Mouse (Mus musculus) embryonic facial prominence, embryonic 10.5 days (tissue): ENCODE measurements around the gene Dhfr. TPM values are rescaled to one million over a fixed set of nuclear protein-coding genes. Genes with fewer than 3 reads are reported as not detected.
A peak's percentile ranks its signal among the peaks of the same experiment; 100 is the strongest.

Source experiments
- DNase-seq: peaks from one replicate; pipeline ENCODE4 v3.0.0-alpha.2; 2017; ENCODE audit warnings: low spot score
- H3K27ac ChIP-seq: fragments of 300-500 bp; sonication (generic); replicated peaks from 2 replicates; pipeline ENCODE4 v1.5.1; 2016; ENCODE audit warnings: mild to moderate bottlenecking
- H3K27me3 ChIP-seq: fragments of 300-500 bp; sonication (generic); replicated peaks from 2 replicates; pipeline ENCODE4 v1.6.1; 2016; ENCODE audit warnings: low read depth, mild to moderate bottlenecking; ENCODE audit not compliant: poor library complexity, severe bottlenecking
- H3K36me3 ChIP-seq: fragments of 300-500 bp; sonication (generic); replicated peaks from 2 replicates; pipeline ENCODE4 v1.6.1; 2016; ENCODE audit warnings: mild to moderate bottlenecking, moderate library complexity
- H3K4me1 ChIP-seq: fragments of 300-500 bp; sonication (generic); 2 replicates; pipeline ENCODE4 v1.6.1; 2016
- H3K4me3 ChIP-seq: fragments of 300-500 bp; sonication (generic); 2 replicates; pipeline ENCODE4 v1.5.1; 2016; ENCODE audit warnings: mild to moderate bottlenecking, moderate library complexity
- H3K9me3 ChIP-seq: fragments of 300-500 bp; sonication (generic); 2 replicates; pipeline ENCODE4 v1.6.1; 2016; ENCODE audit warnings: mild to moderate bottlenecking
- WGBS: fragments of 180-500 bp; shearing (Covaris S2); methylation state at CpG from one replicate; pipeline ENCODE4 v1.1.7; 2016; 5-methylcytosine and 5-hydroxymethylcytosine counted together
- polyA plus RNA-seq: library from polyadenylated mRNA; unstranded; fragments of >200 nt; fragmentation: Nextera tagmentation; extraction: Ambion mirVana; gene quantifications from 2 replicates; pipeline ENCODE4 v1.2.1, GENCODE M21; 2016

Dhfr gene
- polyA plus RNA-seq, 1 experiment from 2014 or later: 27.5 TPM

DNA sequence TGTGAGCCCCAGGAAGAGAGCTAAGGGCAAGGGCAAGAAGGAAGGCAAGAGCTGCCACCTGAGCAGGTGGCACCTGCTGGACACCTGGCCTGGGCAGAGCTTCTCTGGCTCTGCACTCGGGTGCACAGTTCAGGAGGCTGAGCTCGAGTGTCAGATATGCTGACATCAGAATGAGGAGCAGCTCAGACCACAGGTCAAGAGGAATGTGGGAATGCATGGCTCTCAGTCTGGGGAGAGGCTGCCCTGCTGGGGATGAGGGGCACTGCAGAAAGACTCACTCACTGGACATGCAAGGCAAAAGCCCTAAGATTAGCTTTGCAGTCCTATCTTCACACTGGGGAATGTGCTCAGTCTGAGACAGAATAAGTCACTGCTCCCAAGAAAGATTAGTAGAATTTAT, 47.5 kb downstream of the Dhfr start:
- no peak for DNase-seq
- 56% methylated on average over 2 of the region's 2 CpGs for WGBS
- Histone ChIP-seq H3K27me3 (no peaks in the 10 kb centered on the region), H3K4me3 (no peak overlapping the region), H3K36me3 (no peaks in the 10 kb centered on the region), H3K27ac (no peak overlapping the region), H3K9me3 (no peaks in the 10 kb centered on the region), H3K4me1 (no peaks in the 10 kb centered on the region)

DNA sequence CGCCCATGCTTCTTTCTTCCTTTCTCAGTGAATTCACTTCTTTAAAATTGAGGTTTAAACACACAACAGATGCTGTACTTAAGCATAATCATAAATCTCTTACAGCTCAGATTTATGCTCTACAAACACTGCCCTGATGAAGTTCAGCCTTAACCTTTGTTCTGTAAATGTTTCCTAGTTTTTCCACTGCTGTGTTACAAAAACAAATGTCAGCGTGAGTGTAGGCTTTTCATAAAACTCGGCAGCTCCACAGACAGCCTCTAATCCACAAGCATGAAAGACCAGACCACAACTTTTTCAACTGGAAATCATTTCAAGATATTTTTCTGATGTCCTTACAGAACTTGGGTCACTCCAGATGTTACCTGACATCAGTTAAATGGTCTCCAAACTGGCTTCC, 49.0 kb downstream of the Dhfr start:
- Histone ChIP-seq H3K4me1 (no peaks in the 10 kb centered on the region), H3K4me3 (no peak overlapping the region), H3K36me3 (no peaks in the 10 kb centered on the region), H3K27ac (no peak overlapping the region), H3K9me3 (no peaks in the 10 kb centered on the region), H3K27me3 (no peaks in the 10 kb centered on the region)
- 84% methylated on average over 3 of the region's 3 CpGs for WGBS
- no peak for DNase-seq

DNA sequence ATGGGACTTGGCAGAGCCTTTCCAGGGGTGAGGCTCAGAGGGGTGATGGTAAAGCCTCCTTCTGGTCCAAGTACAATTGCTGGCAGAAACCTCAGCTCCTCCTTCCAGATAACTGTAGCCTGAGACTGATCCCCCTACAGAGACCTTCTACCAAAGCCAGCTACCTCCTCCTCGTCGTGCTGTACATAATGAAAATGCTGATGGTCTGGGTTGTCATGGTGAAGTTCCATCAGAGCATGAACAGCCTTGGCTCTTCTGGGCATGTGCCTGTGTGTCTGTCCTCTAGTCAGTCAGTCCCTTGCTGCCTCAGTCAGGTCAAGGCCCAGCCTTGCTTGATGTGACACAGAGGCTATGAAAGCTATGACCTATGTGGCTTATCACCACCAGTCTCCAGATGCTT, 56.0 kb downstream of the Dhfr start:
- Histone ChIP-seq H3K36me3 (no peaks in the 10 kb centered on the region), H3K4me3 (no peak overlapping the region), H3K27me3 (no peaks in the 10 kb centered on the region), H3K27ac (no peak overlapping the region), H3K4me1 (no peaks in the 10 kb centered on the region), H3K9me3 (no peaks in the 10 kb centered on the region)
- no peak for DNase-seq
- 75% methylated on average over 2 of the region's 2 CpGs for WGBS

DNA sequence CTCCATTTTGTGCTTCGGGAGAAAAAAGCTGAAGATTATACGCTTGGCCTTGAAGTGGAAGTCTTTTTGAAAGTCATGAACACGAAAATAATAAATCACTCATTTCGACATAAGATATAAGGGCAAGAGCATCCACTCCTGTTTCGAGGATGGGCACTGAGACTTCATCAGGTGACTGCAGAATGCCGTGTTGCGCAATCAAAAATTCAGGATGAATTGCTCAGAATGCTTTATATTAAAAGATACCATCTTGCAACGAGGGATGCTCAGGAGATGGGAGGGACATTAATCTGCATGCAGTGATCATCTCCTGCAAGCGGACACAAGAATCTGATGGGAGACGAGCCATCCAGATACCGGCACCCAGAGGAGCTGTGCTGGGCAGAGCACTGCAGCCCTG, 65.1 kb downstream of the Dhfr start:
- DNase-seq: no peak
- H3K4me1 ChIP-seq: no peaks in the 10 kb centered on the region
- H3K27me3 ChIP-seq: peaks cover 26% of the 10 kb centered on the region
- no peaks in the 10 kb centered on the region for H3K9me3 ChIP-seq
- H3K36me3 ChIP-seq: no peaks in the 10 kb centered on the region
- no peak overlapping the region for H3K27ac ChIP-seq
- H3K4me3 ChIP-seq: no peak overlapping the region
- 93% methylated on average over 11 of the region's 11 CpGs for WGBS

DNA sequence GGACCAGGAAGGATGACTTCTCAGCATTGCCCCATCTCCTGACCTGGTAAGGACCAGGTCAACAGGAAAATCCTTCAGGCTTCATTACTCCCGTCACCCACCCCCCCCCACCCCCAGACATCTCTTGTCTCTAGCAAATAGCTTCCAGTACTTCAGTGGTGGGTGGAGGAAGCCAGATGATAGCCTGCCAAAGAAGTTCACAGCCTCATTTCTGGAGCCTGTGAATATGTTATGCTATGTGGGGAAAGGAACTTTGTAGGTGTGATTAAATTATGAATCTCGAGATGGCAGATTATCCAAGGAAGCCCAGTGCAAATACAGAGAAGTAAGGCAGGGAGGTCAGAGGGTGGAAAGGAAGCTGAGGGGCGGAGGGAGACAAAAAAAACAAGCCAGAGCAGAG, 69.2 kb downstream of the Dhfr start:
- DNase-seq: no peak
- Histone ChIP-seq H3K4me1 (peaks cover 17% of the 10 kb centered on the region), H3K36me3 (no peaks in the 10 kb centered on the region), H3K9me3 (no peaks in the 10 kb centered on the region), H3K27me3 (peaks cover 67% of the 10 kb centered on the region), H3K4me3 (no peak overlapping the region), H3K27ac (no peak overlapping the region)
- WGBS: 48% methylated on average over 3 of the region's 3 CpGs

DNA sequence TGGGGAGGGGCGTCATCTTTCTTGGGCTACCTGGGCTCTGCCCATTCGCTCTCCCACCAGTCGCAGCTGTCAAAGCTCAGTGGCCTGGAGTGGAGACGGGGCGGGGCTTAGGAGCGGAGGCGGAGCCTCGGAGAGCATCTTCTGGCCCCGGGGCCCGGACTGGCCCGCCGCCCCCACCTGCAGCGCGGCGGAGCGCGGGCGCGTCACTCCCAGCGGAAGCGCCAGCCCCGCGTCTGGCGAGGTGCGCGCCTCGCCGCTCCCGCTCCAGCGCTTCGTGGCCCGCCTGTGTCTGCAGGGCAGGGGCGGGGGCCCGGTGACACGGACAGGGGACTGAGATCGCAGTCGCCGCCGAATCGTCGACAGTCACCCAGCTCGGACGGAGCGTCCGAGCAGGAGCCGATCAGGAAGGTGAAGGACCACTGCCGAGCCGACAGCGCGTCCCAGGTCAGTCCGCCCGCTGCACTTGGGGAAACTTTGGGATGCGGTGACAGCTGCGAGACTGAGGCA, 71.3 kb downstream of the Dhfr start, which contains the start of gene Ankrd34b:
TSS of gene Ankrd34b (plus strand) at position 139 of the 507 bp plus-strand sequence.
- peak; percentile 74 for DNase-seq
- Histone ChIP-seq H3K9me3 (no peaks in the 10 kb centered on the region), H3K27me3 (peaks cover 76% of the 10 kb centered on the region), H3K36me3 (no peaks in the 10 kb centered on the region), H3K4me3 (peak within 1 kb of the TSS; percentile 75), H3K4me1 (peaks cover 17% of the 10 kb centered on the region), H3K27ac (no peak within 1 kb of the TSS; the same call in 1 of the 2 replicates)
- under 1% methylated on average over 54 of the region's 54 CpGs for WGBS

DNA sequence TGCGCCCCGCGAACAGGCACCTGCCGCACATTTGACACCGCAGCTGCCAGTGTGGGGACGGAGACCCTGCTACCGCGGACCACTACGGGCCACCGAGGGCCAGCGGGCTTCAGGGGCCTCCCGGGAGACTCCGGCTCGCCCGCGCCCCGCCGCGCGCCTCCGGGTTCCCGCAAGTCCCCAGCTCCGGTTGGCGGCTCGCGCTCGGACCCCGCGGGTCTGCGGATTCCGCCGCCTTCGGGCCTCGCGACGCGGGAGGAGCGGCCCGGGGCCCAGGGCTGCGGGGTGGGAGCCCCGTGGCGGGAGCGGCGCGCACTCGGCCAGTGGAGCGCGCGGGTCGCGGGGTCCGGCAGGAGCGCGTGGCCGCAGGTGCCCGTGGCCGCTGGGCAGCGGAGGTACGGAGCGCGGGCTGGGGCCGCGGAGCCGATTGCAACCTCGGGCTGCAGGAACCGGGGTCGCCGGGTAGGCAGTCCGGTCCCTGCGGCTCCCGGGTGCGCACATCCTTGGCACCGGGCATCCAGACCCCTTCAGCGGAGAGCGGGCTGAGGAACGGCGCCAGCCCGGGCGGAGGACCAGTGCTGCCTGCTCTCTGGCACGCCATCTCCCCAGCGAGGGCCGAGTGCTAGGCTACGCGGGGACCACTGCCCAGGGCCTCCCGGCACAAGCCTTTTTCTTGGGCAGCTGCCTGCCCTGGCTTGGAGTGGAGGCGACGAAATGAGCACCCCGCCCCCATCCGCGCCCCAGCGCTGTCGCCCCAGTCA, 71.9 kb downstream of the Dhfr start:
- DNase-seq: peak; percentile 57
- H3K27ac ChIP-seq: no peak overlapping the region
- WGBS: under 1% methylated on average over 92 of the region's 92 CpGs
- no peaks in the 10 kb centered on the region for H3K36me3 ChIP-seq
- peaks cover 76% of the 10 kb centered on the region for H3K27me3 ChIP-seq
- peaks cover 17% of the 10 kb centered on the region for H3K4me1 ChIP-seq
- H3K9me3 ChIP-seq: no peaks in the 10 kb centered on the region
- peak overlapping the region; percentile 75 for H3K4me3 ChIP-seq

DNA sequence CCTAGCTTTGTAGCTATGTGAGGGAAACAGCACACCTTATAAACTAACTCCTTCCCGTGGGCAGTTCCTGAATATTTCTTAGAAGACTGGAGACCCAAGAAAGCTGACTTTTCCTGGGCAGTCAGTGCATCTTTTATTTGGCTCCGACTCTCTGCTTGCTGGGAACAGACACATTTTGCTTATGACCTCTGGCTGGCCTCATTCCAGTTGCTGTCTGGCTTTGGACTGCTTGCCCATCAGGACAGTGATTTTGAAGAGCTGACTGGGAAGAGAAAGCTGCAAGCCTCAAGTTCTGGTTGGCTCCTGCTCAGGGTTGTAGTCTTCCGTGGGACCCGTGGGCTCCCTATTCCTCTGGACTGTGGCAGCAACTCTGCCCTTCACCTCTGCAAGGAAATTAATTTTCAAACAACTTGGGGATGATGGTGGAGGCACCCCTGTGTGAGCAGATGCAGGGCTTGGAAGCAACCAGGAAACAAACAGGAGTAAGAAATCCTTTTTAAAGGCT, 72.9 kb downstream of the Dhfr start:
- peaks cover 76% of the 10 kb centered on the region for H3K27me3 ChIP-seq
- no peaks in the 10 kb centered on the region for H3K36me3 ChIP-seq
- WGBS: 43% methylated on average over 4 of the region's 4 CpGs
- no peak overlapping the region for H3K27ac ChIP-seq
- peak overlapping the region; percentile 75; the same call in 1 of the 2 replicates for H3K4me3 ChIP-seq
- peaks cover 17% of the 10 kb centered on the region for H3K4me1 ChIP-seq
- no peak for DNase-seq
- no peaks in the 10 kb centered on the region for H3K9me3 ChIP-seq

Other genes with a start within 250 kb of the Dhfr start
- gene Rasgrf2, start 223.1 kb upstream of the Dhfr start, polyA plus RNA-seq: 0.04 TPM in 1 of 2 replicates, not detected in the other
- gene Gm20379, start 48.7 kb upstream of the Dhfr start, polyA plus RNA-seq: 0.72 and 1.4 TPM in 2 replicates
- gene Msh3, start 277 bp downstream of the Dhfr start, polyA plus RNA-seq: 34.5 and 34.9 TPM in 2 replicates
- 0.06 TPM in 1 of 2 replicates, not detected in the other for gene Ankrd34b, start 71.2 kb downstream of the Dhfr start, polyA plus RNA-seq
- gene Fam151b, start 129.3 kb downstream of the Dhfr start, polyA plus RNA-seq: 0.12 TPM in 1 of 2 replicates, not detected in the other
- 11.7 and 12.2 TPM in 2 replicates for gene Zfyve16, start 176.1 kb downstream of the Dhfr start, polyA plus RNA-seq
- gene Spz1, start 221.4 kb downstream of the Dhfr start, polyA plus RNA-seq: not detected in 2 replicates